Mouse (Mus musculus) gonadal fat pad, adult 2 months (tissue): ENCODE measurements at regions not wholly inside any gene's neighbourhood (a gene's known extent, or its start where the extent isn't known, plus 50 kb on each side); places are given as distances from the start of the nearest gene placed in this dataset.

Experiments used
- DNase-seq: peaks from one replicate; pipeline ENCODE4 v3.0.0-alpha.2; 2012; ENCODE audit warnings: low read depth

- peak; percentile 94 for DNase-seq
These were observed 471.1 kb downstream of the Nfib start for GRCm38 (mm10) chr4:82234443-82234842.

GRCm38 (mm10) chr4:82226197-82227119 is 479.1 kb downstream of the Nfib start:
- no peak for DNase-seq

GRCm38 (mm10) chr4:82220724-82221123 is 484.8 kb downstream of the Nfib start:
- DNase-seq = no peak

GRCm38 (mm10) chr4:82220120-82220714 is 485.3 kb downstream of the Nfib start:
- DNase-seq = no peak

GRCm38 (mm10) chr4:82218616-82219015 is 486.9 kb downstream of the Nfib start:
- DNase-seq = no peak

GRCm38 (mm10) chr4:82207031-82207430 is 498.5 kb downstream of the Nfib start:
- DNase-seq = no peak

- peak; percentile 59 for DNase-seq
These were observed 505.2 kb downstream of the Nfib start for GRCm38 (mm10) chr4:82200306-82200705.

GRCm38 (mm10) chr4:82199118-82199517 is 506.4 kb downstream of the Nfib start:
- DNase-seq = no peak

- DNase-seq = no peak
These were observed 507.9 kb downstream of the Nfib start for GRCm38 (mm10) chr4:82197611-82198010.

GRCm38 (mm10) chr4:82196024-82196647 is 509.4 kb downstream of the Nfib start:
- DNase-seq = no peak

GRCm38 (mm10) chr4:82193905-82194304 is 511.6 kb downstream of the Nfib start:
- DNase-seq = no peak

GRCm38 (mm10) chr4:82186892-82187291 is 518.7 kb downstream of the Nfib start:
- DNase-seq = no peak

- no peak for DNase-seq
These were observed 521.6 kb downstream of the Nfib start for GRCm38 (mm10) chr4:82183974-82184373.

GRCm38 (mm10) chr4:82178112-82178511 is 527.4 kb downstream of the Nfib start:
- DNase-seq = no peak

- no peak for DNase-seq
These were observed 528.8 kb downstream of the Nfib start for GRCm38 (mm10) chr4:82176723-82177122.

GRCm38 (mm10) chr4:82173461-82174085 is 532.0 kb downstream of the Nfib start:
- DNase-seq = no peak

- no peak for DNase-seq
These were observed 534.6 kb downstream of the Nfib start for GRCm38 (mm10) chr4:82170930-82171329.

GRCm38 (mm10) chr4:82168032-82168431 is 537.5 kb downstream of the Nfib start:
- no peak for DNase-seq

GRCm38 (mm10) chr4:82167396-82167795 is 538.2 kb downstream of the Nfib start:
- no peak for DNase-seq

GRCm38 (mm10) chr4:82166826-82167225 is 538.7 kb downstream of the Nfib start:
- DNase-seq = no peak

GRCm38 (mm10) chr4:82166087-82166486 is 539.5 kb downstream of the Nfib start:
- no peak for DNase-seq

- DNase-seq = no peak
These were observed 541.5 kb downstream of the Nfib start for GRCm38 (mm10) chr4:82164058-82164457.
